Mouse (Mus musculus) right cerebral cortex, postnatal 25 days (tissue): ENCODE measurements at regions not wholly inside any gene's neighbourhood (a gene's known extent, or its start where the extent isn't known, plus 50 kb on each side); places are given as distances from the start of the nearest gene placed in this dataset.

ENCODE experiments used
- DNase-seq: peaks from one replicate; pipeline ENCODE4 v3.0.0; 2022

DNA sequence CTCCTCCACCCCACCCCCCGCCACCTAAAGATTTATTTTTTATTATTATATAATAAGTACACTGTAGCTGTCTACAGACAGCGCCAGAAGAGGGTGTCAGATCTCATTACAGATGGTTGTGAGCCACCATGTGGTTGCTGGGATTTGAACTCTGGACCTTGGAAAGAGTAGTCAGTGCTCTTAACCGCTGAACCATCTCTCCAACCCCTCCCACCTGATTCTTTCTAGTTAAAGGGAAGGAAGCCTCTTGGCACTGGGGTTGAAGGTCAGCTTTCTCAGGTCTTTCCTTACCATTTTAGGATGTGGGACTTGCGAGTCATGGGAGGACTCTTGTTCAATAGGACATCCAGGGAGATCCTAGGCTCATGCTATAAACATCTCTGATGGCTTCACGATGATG is 54.7 kb downstream of the Hes1 start:
- no peak for DNase-seq

DNA sequence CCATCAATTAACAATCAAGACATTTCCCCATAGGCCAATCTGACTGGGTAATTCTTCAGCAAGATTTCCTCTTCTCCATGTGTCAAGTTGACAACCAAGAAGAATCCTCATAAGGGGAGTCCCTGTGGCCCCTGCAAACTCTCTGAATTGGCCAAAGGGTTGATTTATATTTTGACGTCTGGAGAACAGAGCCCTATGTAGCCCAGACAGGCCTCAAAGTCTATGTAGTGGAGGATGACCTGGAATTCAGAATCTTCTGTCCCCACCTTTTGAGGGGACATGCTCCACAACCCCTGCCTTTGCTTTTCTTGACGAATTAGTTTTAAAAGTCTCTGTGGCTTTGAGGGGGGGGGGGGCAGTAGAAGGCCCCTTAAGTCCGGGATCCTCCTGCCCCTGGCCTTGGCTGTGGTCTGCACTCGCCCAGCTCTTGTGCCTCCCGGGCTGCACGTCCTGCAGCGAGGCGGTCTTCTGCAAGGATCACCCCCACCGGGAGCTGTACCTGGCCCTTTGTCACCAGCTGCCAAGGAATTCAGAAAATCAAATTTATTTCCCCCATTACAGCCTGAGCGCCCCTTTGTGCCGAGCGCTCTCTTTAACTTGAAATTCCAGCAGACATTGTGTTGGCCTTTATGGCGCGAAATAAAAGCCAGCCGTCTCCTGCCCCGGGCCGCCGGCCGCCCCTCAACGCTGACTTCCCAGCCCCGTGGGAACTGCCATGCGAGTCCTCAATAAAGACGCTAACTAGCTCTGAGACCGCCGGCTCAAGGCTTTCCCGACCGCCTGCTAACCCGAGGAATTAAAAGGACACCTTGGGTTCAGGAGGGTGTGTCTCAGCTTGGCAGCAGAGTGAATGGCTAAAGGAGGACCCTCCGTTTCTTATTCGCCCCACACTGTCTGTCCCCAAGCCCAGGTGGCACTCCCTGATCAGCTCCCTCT is 56.4 kb downstream of the Hes1 start:
- DNase-seq, result no peak

GRCm38 (mm10) chr16:30121596-30121995 is 57.4 kb downstream of the Hes1 start:
- no peak for DNase-seq

DNA sequence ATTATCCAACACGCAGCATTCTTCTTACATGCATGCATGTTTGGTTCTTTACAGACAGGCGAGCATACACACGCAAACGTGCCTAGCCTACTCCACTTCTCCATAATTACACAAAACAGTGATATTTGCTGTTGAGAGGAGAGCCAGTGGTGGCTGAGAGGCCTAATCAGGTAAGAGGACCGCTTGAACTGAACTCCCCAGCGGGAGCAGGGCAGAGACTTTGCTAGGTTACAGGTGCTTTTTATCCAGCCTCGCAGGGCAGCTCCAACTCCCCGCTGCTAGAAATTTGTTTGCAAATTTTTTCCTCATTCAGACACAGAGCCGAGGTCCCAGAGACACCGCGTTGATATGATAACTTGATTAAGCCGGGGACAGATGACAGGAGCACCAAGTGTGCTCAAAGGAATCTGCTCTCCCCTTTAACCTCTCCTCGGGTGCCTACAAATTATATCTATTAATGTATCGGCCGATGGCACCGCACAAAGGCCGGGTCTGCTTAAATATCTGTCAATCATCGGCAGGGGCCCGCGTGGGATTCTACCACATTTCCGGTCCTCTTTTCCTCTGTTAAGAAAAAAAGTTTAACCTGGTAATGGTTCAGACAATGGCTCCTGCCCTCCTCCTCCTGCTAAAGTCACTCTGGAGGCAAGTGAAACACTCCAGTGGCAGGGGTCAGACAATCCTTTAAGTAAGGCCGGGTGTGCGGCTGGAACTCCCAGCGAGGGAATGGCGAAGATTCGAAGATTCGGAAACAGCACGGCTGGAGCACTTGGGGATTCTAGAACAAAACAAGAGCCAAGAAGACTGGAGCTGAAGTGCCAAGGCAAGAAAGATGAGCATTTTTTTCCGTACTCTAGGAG is 58.3 kb downstream of the Hes1 start:
- no peak for DNase-seq

DNA sequence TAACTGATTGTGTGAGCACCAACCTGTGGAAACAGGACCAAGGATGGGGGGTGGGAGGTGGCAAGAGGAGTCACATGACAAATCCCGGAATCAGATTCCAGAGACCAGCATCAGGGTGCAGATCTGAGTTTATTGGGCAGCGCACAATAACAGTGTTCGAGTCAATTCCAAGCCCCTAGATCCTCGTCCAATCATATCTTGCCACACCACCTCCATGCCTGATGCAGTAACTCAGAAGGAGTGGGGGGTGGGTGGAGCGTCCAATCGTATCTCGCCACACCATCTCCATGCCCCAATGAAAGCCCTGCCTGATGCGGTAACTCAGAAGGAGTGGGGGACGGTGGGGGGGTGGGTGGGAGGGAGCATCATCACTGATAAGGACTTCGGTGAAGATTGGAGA is 62.8 kb downstream of the Hes1 start:
- DNase-seq, result no peak

GRCm38 (mm10) chr16:30128787-30129186 is 64.6 kb downstream of the Hes1 start:
- no peak for DNase-seq

DNA sequence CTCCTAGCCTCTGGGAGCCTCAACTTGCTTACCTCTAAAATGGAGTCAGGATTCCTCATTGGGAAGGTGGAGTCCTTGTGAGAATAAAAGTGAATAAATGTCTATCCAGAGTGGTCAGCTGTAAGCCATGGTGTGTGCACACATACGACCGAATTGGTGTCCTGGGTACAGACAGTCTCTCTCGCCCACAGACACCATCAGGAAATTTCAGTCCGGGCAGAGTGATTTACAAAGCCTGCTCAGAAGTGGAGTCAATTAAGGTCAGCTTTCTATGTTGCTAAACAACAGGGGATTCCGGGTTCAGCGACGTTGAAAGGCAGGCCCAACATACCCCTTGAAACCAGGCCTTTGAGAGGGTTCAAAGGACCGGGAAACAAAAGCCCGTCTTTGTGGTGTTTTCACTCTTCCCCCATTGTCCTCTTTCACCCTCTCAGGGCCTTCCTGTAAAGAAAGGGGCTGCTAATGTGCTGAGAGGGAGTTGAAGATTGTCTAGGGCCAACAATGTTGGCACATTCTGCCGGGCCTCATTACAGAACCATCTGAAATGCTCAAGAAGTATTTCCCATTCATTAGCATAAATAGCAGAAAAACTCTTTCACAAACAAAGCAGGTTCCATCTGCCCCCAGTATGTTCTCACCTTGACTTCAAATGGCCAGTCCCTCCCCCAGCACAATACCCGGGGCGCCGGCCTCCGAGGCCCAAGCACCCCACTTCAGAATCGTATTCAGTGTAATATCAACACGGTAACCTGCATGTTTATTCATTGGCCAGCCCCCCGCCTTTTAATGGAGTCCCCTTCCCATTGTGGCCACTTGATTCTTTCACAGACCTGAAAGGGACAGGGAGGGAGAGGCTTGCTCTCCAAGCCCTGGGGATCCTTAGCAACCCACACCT is 65.3 kb downstream of the Hes1 start:
- DNase-seq, result no peak

DNA sequence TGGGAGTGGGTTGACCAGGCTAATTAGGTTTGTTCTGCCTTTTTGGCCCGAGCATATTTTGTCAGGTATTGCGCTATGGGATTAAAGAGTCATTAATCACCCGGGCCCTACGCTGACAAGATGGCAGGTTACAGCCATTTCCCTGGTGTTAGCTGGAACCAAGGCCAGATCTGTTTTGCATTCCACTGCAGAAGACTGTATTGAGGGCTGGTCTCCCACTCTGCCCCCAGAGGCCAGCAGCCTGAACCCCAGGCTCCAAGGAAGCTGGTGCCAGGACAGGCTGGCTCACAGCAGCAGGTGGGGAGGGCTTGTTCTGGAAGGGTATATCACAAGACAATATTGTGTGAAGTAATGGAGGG is 65.9 kb downstream of the Hes1 start:
- no peak for DNase-seq

GRCm38 (mm10) chr16:30132086-30132485 is 67.9 kb downstream of the Hes1 start:
- DNase-seq, result no peak

GRCm38 (mm10) chr16:30134642-30135165 is 70.5 kb downstream of the Hes1 start:
- no peak for DNase-seq

GRCm38 (mm10) chr16:30136849-30137248 is 72.7 kb downstream of the Hes1 start:
- no peak for DNase-seq

- no peak for DNase-seq
These were observed 73.6 kb downstream of the Hes1 start for GRCm38 (mm10) chr16:30137812-30138211.

DNA sequence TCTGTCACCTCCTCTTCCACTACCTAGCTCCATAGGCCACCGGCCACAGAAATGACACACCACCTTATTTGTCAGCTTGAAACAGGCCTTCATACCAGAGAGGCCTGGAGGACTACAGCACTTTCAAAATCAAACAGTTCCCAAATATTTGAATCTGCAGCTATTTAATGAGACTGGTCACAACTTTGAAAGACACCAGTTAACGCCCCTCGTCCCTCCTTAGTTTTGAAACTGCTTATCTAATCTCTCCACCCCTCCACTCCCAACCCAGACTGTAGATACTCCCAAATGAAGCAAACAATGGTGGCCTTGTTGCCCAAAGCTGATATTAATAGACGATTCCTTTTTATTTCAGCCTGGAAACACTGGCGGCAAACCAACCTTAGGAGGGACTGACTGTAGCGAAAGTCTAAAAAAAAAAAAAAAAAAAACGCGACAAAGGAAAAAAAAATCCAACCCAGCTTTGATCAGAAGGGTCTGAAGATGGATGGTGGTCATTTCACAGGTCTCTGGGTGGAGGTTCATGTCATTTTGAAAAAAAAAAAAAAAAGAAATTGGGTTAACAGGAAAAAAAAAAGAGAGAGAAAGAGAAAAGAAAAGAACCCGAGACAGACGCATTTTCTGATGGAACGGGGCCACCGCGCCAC is 80.8 kb downstream of the Hes1 start:
- DNase-seq, result no peak

- peak; percentile 13 for DNase-seq
These were observed 81.5 kb downstream of the Hes1 start for GRCm38 (mm10) chr16:30145465-30146207.

- DNase-seq, result no peak
These were observed 82.0 kb downstream of the Hes1 start for GRCm38 (mm10) chr16:30146208-30146525.

DNA sequence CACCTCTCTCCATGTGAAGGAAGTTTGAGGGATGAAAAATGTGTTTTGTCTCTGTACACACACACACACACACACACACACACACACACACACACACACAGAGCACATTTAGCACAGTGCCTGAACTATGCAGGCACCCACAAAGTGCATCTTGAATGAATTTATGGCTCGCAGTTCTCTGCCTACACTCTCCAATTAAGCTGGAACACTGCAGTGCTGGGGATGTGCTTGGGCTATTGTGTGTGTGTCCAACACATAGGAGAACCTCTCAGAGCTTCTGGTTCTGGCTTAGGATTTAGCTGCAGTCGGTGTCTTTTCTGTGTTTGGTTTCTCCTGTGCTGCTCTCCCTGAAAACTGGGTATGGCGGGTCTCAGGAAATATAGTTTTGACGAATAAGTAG is 83.1 kb downstream of the Hes1 start:
- DNase-seq, result no peak

DNA sequence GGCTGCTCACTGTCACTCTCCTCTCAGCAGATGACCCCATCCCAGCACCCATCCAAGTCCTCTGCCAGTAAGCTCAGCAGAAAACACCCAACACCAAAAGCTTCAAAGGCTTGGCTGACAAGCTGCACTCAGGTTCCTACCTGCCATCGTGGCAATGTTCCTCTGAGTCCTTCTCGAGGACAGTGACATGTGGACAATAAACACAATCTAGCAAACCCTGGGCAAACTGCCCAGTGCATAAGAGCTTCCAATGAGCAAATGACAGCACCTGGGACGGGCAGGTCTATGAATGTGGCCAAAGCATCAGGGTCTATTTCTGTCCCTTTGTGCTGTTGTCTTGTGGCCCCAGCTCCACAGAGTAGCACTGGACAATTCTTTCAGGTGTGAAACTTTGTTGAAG is 86.9 kb downstream of the Hes1 start:
- DNase-seq, result no peak

DNA sequence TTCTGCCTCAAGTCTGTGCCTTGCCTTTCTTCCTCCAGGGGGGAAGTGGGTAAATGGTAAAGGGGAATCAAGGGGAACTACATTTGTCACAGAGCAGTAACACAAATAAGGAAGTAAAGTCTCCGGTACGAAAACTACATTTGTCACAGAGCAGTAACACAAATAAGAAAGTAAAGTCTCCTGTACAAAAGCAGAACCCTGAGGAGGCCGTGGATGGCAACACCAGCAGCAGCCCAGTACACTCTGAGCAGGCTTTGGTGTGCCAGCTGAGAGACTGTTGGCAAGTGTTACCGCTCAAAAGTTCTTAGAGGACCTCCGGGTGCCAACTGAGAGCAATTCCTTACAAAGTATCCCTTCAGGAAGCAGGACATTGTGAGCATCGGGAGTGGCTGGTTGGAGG is 90.9 kb downstream of the Hes1 start:
- no peak for DNase-seq

GRCm38 (mm10) chr16:30155486-30156246 is 91.5 kb downstream of the Hes1 start:
- DNase-seq, result no peak

DNA sequence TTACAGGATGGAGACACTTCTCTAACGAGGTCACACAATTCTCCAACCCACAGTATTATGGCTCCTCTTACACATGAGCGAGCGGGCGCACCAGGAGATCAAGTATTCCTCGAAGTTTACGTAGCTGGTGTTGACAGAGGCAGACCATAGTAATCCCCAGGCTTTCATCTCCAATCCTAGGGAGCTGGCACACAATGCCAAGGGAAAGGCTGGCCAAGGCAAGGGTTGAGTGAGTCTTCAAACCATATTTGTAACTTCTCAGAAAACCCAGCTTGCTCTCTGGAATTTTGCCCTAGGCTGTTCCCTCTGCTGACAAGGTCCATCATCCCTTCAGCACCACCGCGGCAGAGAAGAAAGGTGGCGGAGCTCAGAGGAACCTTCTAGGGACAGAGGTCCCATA is 94.0 kb downstream of the Hes1 start:
- DNase-seq, result no peak

GRCm38 (mm10) chr16:30160399-30160798 is 96.2 kb downstream of the Hes1 start:
- no peak for DNase-seq
